Mouse (Mus musculus) thymus, adult 2 months (tissue): ENCODE measurements around the gene Csmd2. TPM values are rescaled to one million over a fixed set of nuclear protein-coding genes. Genes with fewer than 3 reads are reported as not detected.

Experiments used
- DNase-seq: peaks from one replicate; pipeline ENCODE4 v3.0.0; 2021
- H3K27ac ChIP-seq: fragments of 200-500 bp; 2 replicates; pipeline ENCODE4 v1.5.1; 2012; ENCODE audit warnings: low read length, control low read depth; ENCODE audit not compliant: control insufficient read depth, insufficient read depth
- H3K27me3 ChIP-seq: fragments of 200-500 bp; 2 replicates; pipeline ENCODE4 v1.6.1; 2012; ENCODE audit warnings: mild to moderate bottlenecking, low read length, moderate library complexity, mixed read lengths; ENCODE audit not compliant: control insufficient read depth, insufficient read depth
- H3K36me3 ChIP-seq: fragments of 200-500 bp; 2 replicates; pipeline ENCODE4 v1.6.1; 2012; ENCODE audit warnings: mild to moderate bottlenecking, low read length, moderate library complexity; ENCODE audit not compliant: control insufficient read depth, insufficient read depth
- H3K4me1 ChIP-seq: fragments of 200-500 bp; replicated peaks from 2 replicates; pipeline ENCODE4 v1.6.1; 2012; ENCODE audit warnings: low read length; ENCODE audit not compliant: control insufficient read depth, insufficient read depth
- H3K4me3 ChIP-seq: fragments of 200-500 bp; 2 replicates; pipeline ENCODE4 v1.5.1; 2012; ENCODE audit warnings: mild to moderate bottlenecking, low read length, control low read depth, moderate library complexity; ENCODE audit not compliant: control insufficient read depth, insufficient read depth
- CTCF ChIP-seq: fragments of 200-500 bp; IDR thresholded peaks from 2 replicates; pipeline ENCODE4 v1.5.1; 2012; ENCODE audit warnings: mild to moderate bottlenecking, control low read depth, low read length, moderate library complexity, borderline replicate concordance; ENCODE audit not compliant: control insufficient read depth, poor library complexity, insufficient read depth; ENCODE audit errors: extremely low read depth
- POLR2A ChIP-seq: fragments of 200-500 bp; IDR thresholded peaks from 2 replicates; pipeline ENCODE4 v1.6.1; 2012; ENCODE audit warnings: mild to moderate bottlenecking, low read length, control low read depth, moderate library complexity; ENCODE audit not compliant: control insufficient read depth, poor library complexity, insufficient read depth; ENCODE audit errors: extremely low read depth
- WGBS: fragments of 180-500 bp; shearing (Covaris S2); methylation state at CpG from one replicate; pipeline ENCODE4 v1.1.7; 2018; 5-methylcytosine and 5-hydroxymethylcytosine counted together
- polyA plus RNA-seq: library from polyadenylated mRNA; depleted of rRNA; stranded (reverse); fragments of >200 nt; gene quantifications from 2 replicates; pipeline ENCODE4 v1.2.3, GENCODE M21; 2012

Csmd2 gene
- polyA plus RNA-seq, 1 experiment, result 0.50 TPM

GRCm38 (mm10) chr4:128368088-128368487, 380.4 kb downstream of the Csmd2 start:
- no peak for DNase-seq
- 98% methylated on average over 6 of the region's 6 CpGs for WGBS

GRCm38 (mm10) chr4:128371766-128372165, 384.1 kb downstream of the Csmd2 start:
- DNase-seq, result no peak
- H3K4me3 ChIP-seq, result no peak overlapping the region
- H3K4me1 ChIP-seq, result no peaks in the 10 kb centered on the region
- H3K27ac ChIP-seq, result no peak overlapping the region
- WGBS, result 85% methylated on average over 6 of the region's 6 CpGs
- H3K27me3 ChIP-seq, result no peaks in the 10 kb centered on the region
- TF ChIP-seq CTCF (no peak), POLR2A (no peak)
- H3K36me3 ChIP-seq, result no peaks in the 10 kb centered on the region

More at GRCm38 (mm10) chr4:128368088-128368487, 380.4 kb downstream of the Csmd2 start:
- Histone ChIP-seq H3K27me3 (no peaks in the 10 kb centered on the region), H3K27ac (no peak overlapping the region), H3K4me3 (no peak overlapping the region), H3K4me1 (no peaks in the 10 kb centered on the region), H3K36me3 (no peaks in the 10 kb centered on the region)
- TF ChIP-seq POLR2A, result no peak
- no peak for TF ChIP-seq CTCF

DNA sequence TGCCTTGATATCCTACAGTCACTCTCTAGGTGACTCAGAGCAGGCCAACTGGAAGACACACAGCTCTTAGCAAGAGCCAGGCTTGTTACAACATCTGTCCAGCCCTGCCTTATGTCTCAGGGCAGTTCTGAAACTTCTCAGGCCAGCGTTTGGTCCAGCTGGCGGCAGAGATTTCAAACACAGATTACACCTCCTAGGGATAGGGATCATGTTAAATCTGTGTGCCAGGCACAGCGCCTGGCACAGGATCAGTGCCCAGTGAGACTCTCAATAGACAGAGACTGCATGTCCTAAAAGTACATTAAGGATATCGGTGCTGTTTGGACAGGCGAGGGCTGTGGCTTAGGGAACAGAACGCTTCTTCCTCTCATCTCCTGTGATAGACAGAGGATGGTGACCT, 385.5 kb downstream of the Csmd2 start:
- no peaks in the 10 kb centered on the region for H3K27me3 ChIP-seq
- TF ChIP-seq POLR2A, result no peak
- TF ChIP-seq CTCF, result no peak
- no peak for DNase-seq
- no peaks in the 10 kb centered on the region for H3K36me3 ChIP-seq
- H3K4me3 ChIP-seq, result no peak overlapping the region
- no peak overlapping the region for H3K27ac ChIP-seq
- no peaks in the 10 kb centered on the region for H3K4me1 ChIP-seq
- WGBS, result 90% methylated on average over 6 of the region's 6 CpGs

- Histone ChIP-seq H3K27ac (no peak overlapping the region), H3K4me3 (no peak overlapping the region), H3K27me3 (no peaks in the 10 kb centered on the region), H3K36me3 (no peaks in the 10 kb centered on the region), H3K4me1 (no peaks in the 10 kb centered on the region)
- no peak for DNase-seq
- TF ChIP-seq CTCF (no peak), POLR2A (no peak)
- 89% methylated on average over 5 of the region's 5 CpGs for WGBS
These were observed 386.4 kb downstream of the Csmd2 start for GRCm38 (mm10) chr4:128374051-128374450.

DNA sequence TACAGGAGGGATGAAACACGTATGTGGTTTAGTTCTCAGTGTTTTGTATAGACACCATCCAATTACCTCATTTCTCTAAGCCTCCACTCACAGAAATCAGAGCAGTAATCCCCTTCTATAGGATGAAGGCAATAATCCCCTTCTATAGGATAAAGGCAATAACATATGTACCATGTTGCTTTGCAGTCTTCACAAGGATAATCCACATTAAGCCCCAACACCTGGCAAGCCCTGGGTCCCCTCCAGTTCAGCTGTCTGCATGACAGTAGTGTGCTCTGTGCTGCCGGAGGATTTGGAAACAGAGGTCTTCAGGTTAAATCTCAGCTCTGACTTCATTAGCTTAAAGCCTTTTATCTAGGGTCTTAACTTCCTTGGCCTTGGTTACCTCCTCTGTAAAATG, 391.3 kb downstream of the Csmd2 start:
- Histone ChIP-seq H3K27me3 (no peaks in the 10 kb centered on the region), H3K36me3 (no peaks in the 10 kb centered on the region), H3K4me1 (no peaks in the 10 kb centered on the region), H3K4me3 (no peak overlapping the region), H3K27ac (no peak overlapping the region)
- 94% methylated on average over 2 of the region's 2 CpGs for WGBS
- TF ChIP-seq CTCF (no peak), POLR2A (no peak)
- no peak for DNase-seq

DNA sequence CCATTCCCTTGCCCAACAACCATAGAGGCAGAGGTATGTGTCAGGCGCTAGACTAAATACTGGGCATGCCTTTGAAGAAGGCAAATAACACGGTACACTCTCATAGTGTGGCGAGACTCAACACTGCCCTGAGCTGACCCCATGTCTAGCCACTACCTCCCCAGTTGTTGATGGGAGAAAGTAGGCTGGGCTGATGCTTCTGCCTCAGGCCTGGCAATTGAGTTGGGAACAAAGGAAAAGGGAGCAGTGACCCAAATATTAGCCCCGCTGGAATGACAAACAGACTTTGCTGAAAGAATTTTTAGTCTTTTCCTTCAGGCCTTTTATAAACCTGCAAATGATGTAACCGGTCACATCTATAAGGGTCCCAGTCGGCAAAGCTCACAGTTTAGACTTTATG, 393.7 kb downstream of the Csmd2 start:
- H3K4me1 ChIP-seq, result no peaks in the 10 kb centered on the region
- H3K27ac ChIP-seq, result no peak overlapping the region
- TF ChIP-seq POLR2A, result no peak
- no peak for TF ChIP-seq CTCF
- no peak for DNase-seq
- WGBS, result 94% methylated on average over 6 of the region's 6 CpGs
- no peak overlapping the region for H3K4me3 ChIP-seq
- no peaks in the 10 kb centered on the region for H3K27me3 ChIP-seq
- no peaks in the 10 kb centered on the region for H3K36me3 ChIP-seq

- DNase-seq, result no peak
- no peaks in the 10 kb centered on the region for H3K27me3 ChIP-seq
- H3K4me3 ChIP-seq, result no peak overlapping the region
- TF ChIP-seq POLR2A (no peak), CTCF (no peak; the same call in 1 of the 2 replicates)
- no peaks in the 10 kb centered on the region for H3K4me1 ChIP-seq
- H3K27ac ChIP-seq, result no peak overlapping the region
- no peaks in the 10 kb centered on the region for H3K36me3 ChIP-seq
- whole genome bisulfite sequencing, result 92% methylated on average over 7 of the region's 7 CpGs
These were observed 396.1 kb downstream of the Csmd2 start for GRCm38 (mm10) chr4:128383800-128384199.
